Mouse (Mus musculus) limb, embryonic 11.5 days (tissue): ENCODE results near the gene Col24a1. TPM values are rescaled to one million over a fixed set of nuclear protein-coding genes. Genes with fewer than 3 reads are reported as not detected.

Source experiments
- ATAC-seq: fragments of 200-750 bp; cut with Nextera tagmentation; 2 replicates; pipeline ENCODE4 v1.8.0; 2017; ENCODE audit warnings: low read depth; ENCODE audit not compliant: insufficient number of reproducible peaks, low FRiP score, low TSS enrichment
- DNase-seq: peaks from one replicate; pipeline ENCODE4 v3.0.0-alpha.2; 2015; ENCODE audit warnings: low spot score
- H3K27ac ChIP-seq: fragments of 300-500 bp; sonication (generic); replicated peaks from 2 replicates; pipeline ENCODE4 v1.5.1; 2014; ENCODE audit warnings: low read depth, mild to moderate bottlenecking, low read length
- H3K27me3 ChIP-seq: fragments of 300-500 bp; sonication (generic); 2 replicates; pipeline ENCODE4 v1.6.1; 2014; ENCODE audit warnings: mild to moderate bottlenecking, low read length, mixed read lengths; ENCODE audit not compliant: control insufficient read depth, insufficient read depth
- H3K36me3 ChIP-seq: fragments of 300-500 bp; sonication (generic); 2 replicates; pipeline ENCODE4 v1.6.1; 2014; ENCODE audit warnings: mild to moderate bottlenecking, low read length, moderate library complexity, mixed read lengths; ENCODE audit not compliant: control insufficient read depth, insufficient read depth
- H3K4me1 ChIP-seq: fragments of 300-500 bp; sonication (generic); 2 replicates; pipeline ENCODE4 v1.6.1; 2014; ENCODE audit warnings: low read length, mixed read lengths; ENCODE audit not compliant: control insufficient read depth, insufficient read depth
- H3K4me2 ChIP-seq: fragments of 300-500 bp; sonication (generic); 2 replicates; pipeline ENCODE4 v1.6.1; 2014; ENCODE audit warnings: low read depth, mild to moderate bottlenecking, moderate library complexity; ENCODE audit not compliant: severe bottlenecking
- H3K4me3 ChIP-seq: fragments of 300-500 bp; sonication (generic); 2 replicates; pipeline ENCODE4 v1.5.1; 2014; ENCODE audit warnings: low read depth, low read length
- H3K9ac ChIP-seq: fragments of 300-500 bp; sonication (generic); 2 replicates; pipeline ENCODE4 v1.6.1; 2014; ENCODE audit warnings: mild to moderate bottlenecking, low read length
- H3K9me3 ChIP-seq: fragments of 300-500 bp; sonication (generic); 2 replicates; pipeline ENCODE4 v1.6.1; 2016; ENCODE audit warnings: low read length; ENCODE audit not compliant: control insufficient read depth
- WGBS: fragments of 180-500 bp; shearing (Covaris S2); extraction: QIAGEN DNeasy Blood & Tissue Kit; methylation state at CpG from one replicate; pipeline ENCODE4 v1.1.7; 2014; 5-methylcytosine and 5-hydroxymethylcytosine counted together
- polyA plus RNA-seq: library from polyadenylated mRNA; unstranded; fragments of >200 nt; fragmentation: Nextera tagmentation; extraction: Ambion mirVana; gene quantifications from 2 replicates; pipeline ENCODE4 v1.2.1, GENCODE M21; 2014

Gene Col24a1
- polyA plus RNA-seq, 1 experiment from 2014 or later, result 1.2 TPM

GRCm38 (mm10) chr3:145331642-145332041 lies 39.4 kb downstream of the Col24a1 start:
- ATAC-seq (no peak), DNase-seq (no peak)
- H3K4me1 ChIP-seq, result no peaks in the 10 kb centered on the region
- no peak overlapping the region for H3K9ac ChIP-seq
- H3K36me3 ChIP-seq, result no peaks in the 10 kb centered on the region
- H3K27me3 ChIP-seq, result no peaks in the 10 kb centered on the region
- no peak overlapping the region for H3K4me2 ChIP-seq
- H3K27ac ChIP-seq, result no peak overlapping the region
- no peaks in the 10 kb centered on the region for H3K9me3 ChIP-seq
- no peak overlapping the region for H3K4me3 ChIP-seq
- WGBS, result 75% methylated on average over 8 of the region's 8 CpGs

- no peak overlapping the region for H3K9ac ChIP-seq
- H3K36me3 ChIP-seq, result no peaks in the 10 kb centered on the region
- no peaks in the 10 kb centered on the region for H3K4me1 ChIP-seq
- H3K27me3 ChIP-seq, result no peaks in the 10 kb centered on the region
- no peak overlapping the region for H3K4me3 ChIP-seq
- 77% methylated on average over 3 of the region's 3 CpGs for WGBS
- no peaks in the 10 kb centered on the region for H3K9me3 ChIP-seq
- H3K27ac ChIP-seq, result no peak overlapping the region
- no peak overlapping the region for H3K4me2 ChIP-seq
- DNase-seq (no peak), ATAC-seq (no peak)
Observed at GRCm38 (mm10) chr3:145334046-145334445, 41.8 kb downstream of the Col24a1 start.

- Histone ChIP-seq H3K9ac (no peak overlapping the region), H3K4me1 (no peaks in the 10 kb centered on the region), H3K36me3 (no peaks in the 10 kb centered on the region), H3K9me3 (no peaks in the 10 kb centered on the region), H3K4me3 (no peak overlapping the region), H3K27ac (no peak overlapping the region), H3K4me2 (no peak overlapping the region), H3K27me3 (no peaks in the 10 kb centered on the region)
- 73% methylated on average over 2 of the region's 2 CpGs for WGBS
- DNase-seq, result no peak
- no peak for ATAC-seq
Observed at GRCm38 (mm10) chr3:145337161-145337560, 44.9 kb downstream of the Col24a1 start.

- Histone ChIP-seq H3K36me3 (no peaks in the 10 kb centered on the region), H3K27me3 (no peaks in the 10 kb centered on the region), H3K4me3 (no peak overlapping the region), H3K4me2 (no peak overlapping the region), H3K9me3 (no peaks in the 10 kb centered on the region), H3K9ac (no peak overlapping the region), H3K4me1 (no peaks in the 10 kb centered on the region), H3K27ac (no peak overlapping the region)
- 83% methylated on average over 10 of the region's 10 CpGs for WGBS
- DNase-seq (no peak), ATAC-seq (no peak)
Observed at GRCm38 (mm10) chr3:145339851-145340499, 47.7 kb downstream of the Col24a1 start.

GRCm38 (mm10) chr3:145348690-145349089 lies 56.4 kb downstream of the Col24a1 start:
- ATAC-seq (no peak), DNase-seq (no peak)
- Histone ChIP-seq H3K9me3 (no peaks in the 10 kb centered on the region), H3K27ac (no peak overlapping the region), H3K36me3 (no peaks in the 10 kb centered on the region), H3K9ac (no peak overlapping the region), H3K27me3 (no peaks in the 10 kb centered on the region), H3K4me3 (no peak overlapping the region), H3K4me1 (no peaks in the 10 kb centered on the region), H3K4me2 (no peak overlapping the region)
- 91% methylated on average over 3 of the region's 3 CpGs for WGBS

- DNase-seq, result no peak
- WGBS, result 89% methylated on average over 3 of the region's 3 CpGs
- Histone ChIP-seq H3K36me3 (no peaks in the 10 kb centered on the region), H3K9me3 (no peaks in the 10 kb centered on the region), H3K4me1 (no peaks in the 10 kb centered on the region), H3K4me2 (no peak overlapping the region), H3K4me3 (no peak overlapping the region), H3K27ac (no peak overlapping the region), H3K9ac (no peak overlapping the region), H3K27me3 (no peaks in the 10 kb centered on the region)
- no peak for ATAC-seq
Observed at GRCm38 (mm10) chr3:145353951-145354350, 61.7 kb downstream of the Col24a1 start.

- WGBS, result 90% methylated on average over 6 of the region's 6 CpGs
- ATAC-seq (no peak), DNase-seq (no peak)
- H3K4me1 ChIP-seq, result no peaks in the 10 kb centered on the region
- H3K4me3 ChIP-seq, result no peak overlapping the region
- no peaks in the 10 kb centered on the region for H3K9me3 ChIP-seq
- no peak overlapping the region for H3K27ac ChIP-seq
- no peak overlapping the region for H3K9ac ChIP-seq
- no peak overlapping the region for H3K4me2 ChIP-seq
- H3K27me3 ChIP-seq, result no peaks in the 10 kb centered on the region
- H3K36me3 ChIP-seq, result no peaks in the 10 kb centered on the region
Observed at GRCm38 (mm10) chr3:145356865-145357487, 64.7 kb downstream of the Col24a1 start.

GRCm38 (mm10) chr3:145365227-145365626 lies 73.0 kb downstream of the Col24a1 start:
- Histone ChIP-seq H3K9me3 (no peaks in the 10 kb centered on the region), H3K9ac (no peak overlapping the region), H3K4me3 (no peak overlapping the region), H3K27me3 (no peaks in the 10 kb centered on the region), H3K4me1 (no peaks in the 10 kb centered on the region), H3K36me3 (no peaks in the 10 kb centered on the region), H3K27ac (no peak overlapping the region), H3K4me2 (no peak overlapping the region)
- ATAC-seq (no peak), DNase-seq (no peak)
- 37% methylated on average over 3 of the region's 3 CpGs for WGBS
